Mouse (Mus musculus) liver, adult 2 months (tissue): ENCODE measurements around the gene Clasp1.

Source experiments
- CTCF ChIP-seq: fragments of 200-500 bp; IDR thresholded peaks from 2 replicates; pipeline ENCODE4 v1.5.1; 2011; ENCODE audit warnings: low read depth, low read length, control low read depth
- POLR2A ChIP-seq: fragments of 200-500 bp; IDR thresholded peaks from 2 replicates; pipeline ENCODE4 v1.6.1; 2011; ENCODE audit warnings: low read length, control low read depth; ENCODE audit not compliant: insufficient read depth; ENCODE audit errors: extremely low read depth

DNA sequence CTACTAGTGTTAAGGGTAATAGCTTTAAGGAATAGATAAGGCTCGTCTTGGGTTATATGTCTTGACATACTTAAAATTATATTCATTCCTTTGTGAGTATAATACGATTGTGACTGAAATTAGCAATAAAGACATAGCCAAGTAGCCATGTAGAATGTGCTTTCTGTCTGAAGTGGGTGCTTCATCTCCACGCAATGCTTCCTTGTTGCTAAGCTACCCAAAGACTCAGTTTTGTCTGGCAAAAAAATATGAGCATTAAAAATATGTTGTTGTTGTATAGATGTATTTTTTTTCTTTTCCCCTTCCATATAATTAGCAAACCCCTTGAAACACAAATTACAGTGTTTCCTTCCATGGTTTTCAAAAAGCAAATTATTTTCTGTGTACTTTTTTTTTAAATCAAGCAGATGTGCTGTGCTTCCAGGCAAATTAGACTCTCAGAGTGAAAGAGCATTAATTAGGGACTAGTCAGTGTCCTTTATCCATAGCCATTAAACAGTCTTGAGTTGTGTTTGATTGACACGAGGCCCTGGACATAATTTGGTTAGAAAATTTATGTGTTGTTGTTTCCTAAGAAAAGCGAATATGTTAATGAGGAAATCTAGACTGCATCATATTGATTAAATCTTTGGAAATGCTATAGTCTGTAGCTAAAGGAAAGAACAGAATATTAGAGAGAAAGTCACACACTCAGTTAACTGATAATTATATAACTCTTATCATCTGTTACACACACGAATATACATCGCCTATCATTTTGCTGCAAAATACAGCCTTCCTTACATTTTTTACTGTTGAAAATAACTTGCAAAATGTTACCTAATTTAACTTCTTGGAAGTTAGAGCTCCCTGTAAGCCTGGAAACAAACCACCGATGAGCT lies 91.9 kb downstream of the Clasp1 start:
- TF ChIP-seq CTCF (no peak), POLR2A (no peak)
